Mouse (Mus musculus) kidney, adult 2 months (tissue): ENCODE measurements around the gene D930048N14Rik.

ENCODE experiments used
- CTCF ChIP-seq: fragments of 200-500 bp; conservative IDR thresholded peaks from 2 replicates; pipeline ENCODE4 v1.5.1; 2011; ENCODE audit warnings: low read depth, mild to moderate bottlenecking, control low read depth, low read length, moderate library complexity, mixed read lengths; ENCODE audit not compliant: insufficient read depth, insufficient read length
- POLR2A ChIP-seq: fragments of 200-500 bp; IDR thresholded peaks from one replicate; pipeline ENCODE4 v1.6.1; 2011; ENCODE audit warnings: low read depth, low read length, control low read depth

DNA sequence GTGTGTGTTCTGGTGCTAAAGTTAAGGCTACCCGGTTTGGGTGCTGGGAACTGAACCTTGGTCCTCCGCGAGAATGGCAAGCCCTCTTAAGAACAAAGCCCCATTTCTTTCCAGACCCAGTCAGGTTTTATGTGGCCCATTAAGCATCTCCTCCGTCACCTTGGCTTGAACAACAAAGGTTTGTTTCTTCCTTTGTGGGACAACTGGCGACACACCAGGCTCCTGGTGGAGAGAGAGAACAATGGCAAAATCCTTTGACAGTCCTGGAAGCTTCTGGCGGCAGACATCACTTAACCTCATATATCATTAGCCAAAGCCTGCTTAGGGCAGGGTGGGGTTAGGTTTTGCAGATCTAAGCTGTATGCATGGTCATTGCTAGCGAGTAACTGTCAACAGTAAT lies 11.9 kb downstream of the D930048N14Rik start:
- no peak for TF ChIP-seq POLR2A
- no peak for TF ChIP-seq CTCF
